Mouse (Mus musculus): ENCODE data around the gene Mmp25.
A peak's percentile ranks its signal among the peaks of the same experiment; 100 is the strongest.

GRCm38 (mm10) chr17:23603542-23603941, 41.5 kb downstream of the Mmp25 start:
- TF ChIP-seq EP300 (IDR thresholded peaks at IDR 0.05; ENCODE audit: low read depth) (no peak), CTCF (IDR thresholded peaks at IDR 0.05; ENCODE audit: low read depth) (peak; percentile 66)

All from liver, embryonic 14.5 days (tissue).